Comparison of ENCODE assay signal across 13 mouse cellular contexts in genomic region chr4:95476071-95476724, GRCm38 (mm10).
A peak's percentile ranks its signal among the peaks of the same experiment; 100 is the strongest.
DNase-seq lines count a peak whose midpoint lies in the region; ATAC-seq and TF ChIP-seq lines count a peak whose summit lies in the region.
"Had no signal": no experiment of that assay in that cellular context is flagged by ENCODE, and none has a peak within 500 bp of the region (broad histone marks: within the 10 kb centered on the region; RNA-seq: fewer than 3 reads in every experiment).

No protein-coding gene starts in this region.

- no peak overlapping the region for H3K4me2 ChIP-seq in forebrain, embryonic 14.5 days (ENCODE audit: low read length)
- H3K4me2 ChIP-seq in forebrain, embryonic 13.5 days = no peak overlapping the region
- no peak overlapping the region for H3K4me2 ChIP-seq in stomach, postnatal 0 days (replicated peaks; ENCODE audit: low read depth)
- H3K4me2 ChIP-seq: hindbrain, embryonic 14.5 days; liver, embryonic 15.5 days; neural tube, embryonic 12.5 days had no signal

- no peak overlapping the region for H3K9ac ChIP-seq in forebrain, embryonic 14.5 days (ENCODE audit: low read length)
- no peak overlapping the region for H3K9ac ChIP-seq in forebrain, embryonic 13.5 days
- H3K9ac ChIP-seq in stomach, postnatal 0 days (ENCODE audit: low read length) = no peak overlapping the region
- H3K9ac ChIP-seq: hindbrain, embryonic 14.5 days; liver, embryonic 15.5 days; neural tube, embryonic 12.5 days had no signal

- H3K4me3 ChIP-seq in forebrain, embryonic 14.5 days (ENCODE audit: low read depth, low read length) = no peak overlapping the region
- H3K4me3 ChIP-seq in forebrain, embryonic 13.5 days = no peak overlapping the region
- H3K4me3 ChIP-seq in stomach, postnatal 0 days (ENCODE audit: low read depth, low read length) = no peak overlapping the region
- H3K4me3 ChIP-seq: liver, embryonic 15.5 days; neural tube, embryonic 12.5 days had no signal

- peak; percentile 42 for DNase-seq in forebrain, embryonic 14.5 days (ENCODE audit: low spot score)
- peak; percentile 8 for DNase-seq in ovary, adult 18-20 months (ENCODE audit: low spot score)
- DNase-seq in ovary, postnatal 10 days (ENCODE audit: low spot score) = no peak
- DNase-seq in layer of hippocampus, postnatal 36 days = peak; percentile 4 to 5
- peak; percentile 59 for DNase-seq in stomach, postnatal 0 days (ENCODE audit: low spot score)
- DNase-seq in heart, adult 18-20 months = no peak
- DNase-seq in cerebellum, postnatal 36 days = no peak
- DNase-seq: cerebellum, adult 2 months; spleen, adult 18-20 months had no signal

- H3K27ac ChIP-seq in forebrain, embryonic 14.5 days (ENCODE audit: low read depth, low read length) = no peak overlapping the region
- H3K27ac ChIP-seq in forebrain, embryonic 13.5 days = no peak overlapping the region
- peak overlapping the region; percentile 69 for H3K27ac ChIP-seq in stomach, postnatal 0 days (replicated peaks)
- H3K27ac ChIP-seq: hindbrain, embryonic 14.5 days; liver, embryonic 15.5 days; neural tube, embryonic 12.5 days had no signal

- no peaks in the 10 kb centered on the region for H3K9me3 ChIP-seq in forebrain, embryonic 14.5 days (replicated peaks; ENCODE audit: control insufficient read depth, low read length)
- H3K9me3 ChIP-seq in forebrain, embryonic 13.5 days (replicated peaks) = no peaks in the 10 kb centered on the region
- no peaks in the 10 kb centered on the region for H3K9me3 ChIP-seq in stomach, postnatal 0 days (ENCODE audit: control insufficient read depth, low read length)
- H3K9me3 ChIP-seq: liver, embryonic 15.5 days; neural tube, embryonic 12.5 days had no signal

- H3K27me3 ChIP-seq in forebrain, embryonic 14.5 days (replicated peaks; ENCODE audit: control insufficient read depth, insufficient read depth, low read length) = no peaks in the 10 kb centered on the region
- H3K27me3 ChIP-seq in forebrain, embryonic 13.5 days = no peaks in the 10 kb centered on the region
- no peaks in the 10 kb centered on the region for H3K27me3 ChIP-seq in stomach, postnatal 0 days (ENCODE audit: control insufficient read depth, insufficient read depth, low read length)
- H3K27me3 ChIP-seq: liver, embryonic 15.5 days; neural tube, embryonic 12.5 days had no signal

- TF ChIP-seq EP300 in stomach, postnatal 0 days (optimal IDR thresholded peaks at IDR 0.05) = no peak

- no peak for TF ChIP-seq CTCF in stomach, postnatal 0 days (IDR thresholded peaks at IDR 0.05; ENCODE audit: low read depth)

- 59% methylated on average over 12 of the region's 12 CpGs for WGBS in forebrain, embryonic 14.5 days
- 62% methylated on average over 12 of the region's 12 CpGs for WGBS in forebrain, embryonic 13.5 days
- WGBS in stomach, postnatal 0 days = 29% methylated on average over 12 of the region's 12 CpGs

- no peak for ATAC-seq in forebrain, embryonic 14.5 days
- no peak for ATAC-seq in forebrain, embryonic 13.5 days
- peak; percentile 70 for ATAC-seq in stomach, postnatal 0 days (ENCODE audit: low FRiP score, low TSS enrichment)

- no peaks in the 10 kb centered on the region for H3K4me1 ChIP-seq in forebrain, embryonic 14.5 days (ENCODE audit: control insufficient read depth, insufficient read depth, low read length)
- no peaks in the 10 kb centered on the region for H3K4me1 ChIP-seq in forebrain, embryonic 13.5 days
- 0 out of 2 replicates have a peak, but pooled peaks cover 3% of the 10 kb centered on the region for H3K4me1 ChIP-seq in stomach, postnatal 0 days (replicated peaks; ENCODE audit: control insufficient read depth, insufficient read depth)
- H3K4me1 ChIP-seq: liver, embryonic 15.5 days had no signal

- H3K36me3 ChIP-seq in forebrain, embryonic 14.5 days (ENCODE audit: control insufficient read depth, insufficient read depth, low read length) = no peaks in the 10 kb centered on the region
- H3K36me3 ChIP-seq in forebrain, embryonic 13.5 days (ENCODE audit: poor library complexity, severe bottlenecking) = no peaks in the 10 kb centered on the region
- H3K36me3 ChIP-seq in stomach, postnatal 0 days (ENCODE audit: control insufficient read depth, insufficient read depth, low read length) = no peaks in the 10 kb centered on the region
- H3K36me3 ChIP-seq: liver, embryonic 15.5 days; neural tube, embryonic 12.5 days had no signal

Comparison
In these comparisons a context has a peak if more than half of its experiments do, and no peak if none do; other contexts are left out.
1. DNase-seq: peak in forebrain, embryonic 14.5 days (single experiment), ovary, adult 18-20 months (single experiment), layer of hippocampus, postnatal 36 days (2 of 2) and stomach, postnatal 0 days (single experiment); none in ovary, postnatal 10 days (single experiment), heart, adult 18-20 months (0 of 2) and cerebellum, postnatal 36 days (0 of 2).